Mouse (Mus musculus): Measurements from ENCODE around the gene Hoxb2. TPM values are rescaled to one million over a fixed set of nuclear protein-coding genes. Genes with fewer than 3 reads are reported as not detected.

Hoxb2 gene
- total RNA-seq, 4 experiments from 2014 or later: 0.38 to 0.80 (median 0.64) TPM

DNA sequence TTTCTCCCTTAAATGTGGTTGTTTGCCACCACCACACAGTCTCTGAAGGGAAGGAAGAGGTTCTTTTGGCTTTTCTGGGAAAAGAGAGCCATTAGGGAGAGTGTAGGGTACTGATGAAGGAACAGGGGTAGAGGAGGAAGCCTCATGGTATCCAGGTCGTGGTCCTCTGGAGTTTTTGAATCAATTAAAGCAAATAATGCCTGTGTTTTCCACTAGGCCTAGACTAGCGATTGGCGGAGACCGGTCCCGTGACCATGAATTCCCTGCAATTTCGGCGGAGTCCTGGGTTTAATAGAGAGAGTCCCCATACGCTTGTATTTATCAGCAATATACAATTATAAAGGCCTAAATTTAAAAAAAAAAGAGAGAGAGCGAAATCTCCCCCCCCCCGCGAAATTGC is 987 bp downstream of the Hoxb2 start:
- DNase-seq (ENCODE audit: low spot score): no peak

DNA sequence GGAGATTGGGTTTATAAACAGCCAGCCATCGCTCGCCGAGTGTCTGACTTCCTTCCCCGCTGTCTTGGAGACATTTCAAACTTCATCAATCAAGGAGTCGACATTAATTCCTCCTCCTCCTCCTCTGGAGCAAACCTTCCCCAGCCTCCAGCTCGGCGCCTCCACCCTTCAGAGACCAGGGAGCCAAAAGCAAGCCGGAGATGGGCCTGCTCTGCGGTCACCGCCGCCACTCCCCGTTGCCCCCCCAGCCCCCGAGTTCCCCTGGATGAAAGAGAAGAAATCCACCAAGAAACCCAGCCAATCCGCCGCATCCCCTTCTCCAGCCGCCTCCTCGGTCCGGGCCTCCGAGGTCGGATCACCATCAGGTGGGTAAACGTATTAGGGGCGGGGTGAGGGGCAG is 1.5 kb downstream of the Hoxb2 start:
- no peak for DNase-seq (ENCODE audit: low spot score)

DNA sequence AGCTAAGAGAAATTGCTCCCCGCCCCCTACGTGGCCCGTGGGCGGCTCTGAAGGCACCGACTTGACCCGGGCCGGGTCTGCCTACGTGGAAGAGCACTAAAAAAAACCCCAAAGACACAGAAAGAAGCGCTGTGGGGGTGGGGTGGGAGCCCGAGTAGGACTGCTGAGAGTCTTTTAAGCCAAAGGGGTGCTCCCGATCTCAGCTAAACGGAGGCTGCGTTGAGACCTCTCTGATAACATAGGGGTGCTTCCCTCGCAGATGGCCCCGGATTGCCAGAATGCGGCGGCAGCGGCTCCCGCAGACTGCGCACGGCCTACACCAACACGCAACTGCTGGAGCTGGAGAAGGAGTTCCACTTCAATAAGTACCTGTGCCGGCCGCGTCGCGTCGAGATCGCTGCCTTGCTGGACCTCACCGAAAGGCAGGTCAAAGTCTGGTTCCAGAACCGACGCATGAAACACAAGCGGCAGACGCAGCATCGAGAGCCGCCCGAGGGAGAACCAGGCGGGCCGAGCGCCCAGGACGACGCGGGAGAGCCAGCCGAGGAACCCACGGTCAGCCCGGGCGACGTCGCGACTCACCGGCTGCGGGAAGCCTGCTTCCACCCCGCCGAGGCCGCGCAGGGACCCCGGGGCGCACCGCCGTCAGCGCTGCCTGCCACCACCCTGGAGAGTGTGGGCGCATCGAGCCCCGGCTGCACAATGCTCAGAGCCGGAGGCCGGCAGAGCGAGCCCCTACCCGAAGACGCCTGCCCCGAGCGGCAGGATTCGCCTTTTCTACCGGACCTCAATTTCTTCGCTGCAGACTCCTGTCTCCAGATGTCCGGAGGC is 2.6 kb downstream of the Hoxb2 start:
- DNase-seq (ENCODE audit: low spot score): peak; percentile 16

DNA sequence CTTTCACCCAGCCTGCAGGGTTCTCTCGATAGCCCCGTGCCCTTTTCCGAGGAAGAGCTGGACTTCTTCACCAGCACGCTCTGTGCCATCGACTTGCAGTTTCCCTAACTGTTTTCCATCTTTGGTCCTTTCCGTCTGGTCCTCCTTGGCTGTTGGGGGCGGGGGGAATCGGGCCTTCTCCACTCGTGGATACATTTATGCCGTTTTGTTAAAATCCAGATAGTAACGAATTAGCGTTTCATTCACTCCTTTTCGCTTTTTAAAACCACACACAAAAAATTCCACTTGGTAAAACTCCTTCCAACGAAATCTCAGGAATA is 3.2 kb downstream of the Hoxb2 start:
- DNase-seq (ENCODE audit: low spot score): no peak

DNA sequence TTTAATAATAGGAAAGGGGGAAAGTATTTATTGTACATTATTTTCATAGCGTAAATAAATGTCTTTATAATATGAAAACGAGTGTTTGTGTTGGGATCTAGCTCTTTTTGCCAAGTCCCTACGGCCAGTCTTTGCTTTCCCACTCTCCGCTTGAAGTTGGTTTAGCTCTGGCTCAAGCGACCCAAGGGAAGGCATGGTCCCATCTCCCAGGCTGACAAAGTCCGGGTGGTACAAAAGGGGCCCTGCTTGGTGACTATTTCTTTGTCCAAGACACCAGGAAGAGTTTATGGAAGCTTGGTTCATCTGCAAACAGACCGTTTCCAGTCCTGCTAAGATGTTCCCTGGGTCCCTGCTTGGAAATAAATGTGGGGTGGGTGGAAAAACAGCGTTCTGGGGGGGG is 3.6 kb downstream of the Hoxb2 start:
- no peak for DNase-seq (ENCODE audit: low spot score)

DNA sequence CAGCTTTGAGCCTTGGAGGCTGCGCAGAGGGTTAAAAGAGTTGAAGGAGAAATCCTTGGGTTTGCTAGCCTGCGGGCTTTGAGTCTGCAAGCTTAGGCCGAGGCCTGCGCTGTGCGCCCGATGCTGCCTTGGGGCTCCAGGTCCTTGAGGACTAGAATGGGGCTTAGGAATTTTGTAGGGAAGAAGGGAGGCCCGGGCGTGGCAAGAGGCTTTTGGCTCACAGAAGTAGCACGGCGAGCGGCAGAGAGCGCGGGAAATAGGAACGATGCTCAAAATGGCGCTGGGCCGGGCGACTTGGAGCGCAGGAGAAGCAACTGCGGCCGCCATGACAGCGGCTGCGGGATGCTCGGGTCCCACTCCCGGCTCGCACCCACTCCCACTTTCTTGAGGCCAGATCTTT is 4.1 kb downstream of the Hoxb2 start:
- no peak for DNase-seq (ENCODE audit: low spot score)

DNA sequence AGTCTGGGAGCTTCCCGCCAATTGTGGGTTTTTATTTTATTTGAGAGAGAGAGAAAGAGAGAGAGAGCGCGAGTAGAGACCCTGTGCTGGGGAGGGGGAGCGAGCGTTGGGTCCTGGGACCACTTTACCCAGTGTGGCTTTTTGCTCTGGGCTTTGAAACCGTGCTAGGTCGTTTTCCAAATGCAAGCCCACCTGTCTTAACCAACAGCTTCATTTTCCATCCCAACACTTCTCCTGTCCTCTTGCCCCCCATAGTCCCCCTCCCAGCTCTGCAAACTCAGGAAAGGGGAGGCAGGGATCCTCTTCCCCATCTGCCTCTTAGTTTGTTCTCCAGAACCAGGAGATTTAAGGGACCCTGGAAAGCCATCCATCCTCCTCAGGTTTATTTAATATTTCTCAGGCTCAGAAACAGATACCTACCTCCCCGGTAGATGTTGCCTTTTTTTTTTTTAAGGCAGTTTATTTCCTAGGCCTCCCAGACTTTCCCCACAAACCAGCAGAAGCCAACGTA is 4.5 kb downstream of the Hoxb2 start:
- DNase-seq (ENCODE audit: low spot score): no peak

DNA sequence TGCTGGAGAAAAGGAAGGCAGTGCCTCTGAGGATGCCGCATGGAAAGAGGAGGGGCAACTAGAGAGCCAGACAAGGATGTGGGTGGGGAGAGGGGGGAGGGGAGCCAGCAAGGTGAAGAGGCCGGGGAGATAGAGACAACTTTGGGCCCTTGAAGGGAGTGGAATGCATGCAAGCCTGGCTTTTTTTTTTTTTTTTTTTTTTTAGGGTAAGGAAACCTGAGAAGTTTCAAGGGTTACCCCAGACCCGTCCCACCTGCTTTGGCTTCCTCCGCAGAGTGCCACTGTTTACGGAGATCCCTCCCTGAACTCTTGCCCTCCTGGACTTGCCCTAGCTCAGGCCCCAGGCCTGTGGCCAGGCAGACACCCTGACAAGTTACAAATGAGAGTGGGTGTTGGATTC is 13.5 kb downstream of the Hoxb2 start:
- DNase-seq (ENCODE audit: low spot score): no peak

DNA sequence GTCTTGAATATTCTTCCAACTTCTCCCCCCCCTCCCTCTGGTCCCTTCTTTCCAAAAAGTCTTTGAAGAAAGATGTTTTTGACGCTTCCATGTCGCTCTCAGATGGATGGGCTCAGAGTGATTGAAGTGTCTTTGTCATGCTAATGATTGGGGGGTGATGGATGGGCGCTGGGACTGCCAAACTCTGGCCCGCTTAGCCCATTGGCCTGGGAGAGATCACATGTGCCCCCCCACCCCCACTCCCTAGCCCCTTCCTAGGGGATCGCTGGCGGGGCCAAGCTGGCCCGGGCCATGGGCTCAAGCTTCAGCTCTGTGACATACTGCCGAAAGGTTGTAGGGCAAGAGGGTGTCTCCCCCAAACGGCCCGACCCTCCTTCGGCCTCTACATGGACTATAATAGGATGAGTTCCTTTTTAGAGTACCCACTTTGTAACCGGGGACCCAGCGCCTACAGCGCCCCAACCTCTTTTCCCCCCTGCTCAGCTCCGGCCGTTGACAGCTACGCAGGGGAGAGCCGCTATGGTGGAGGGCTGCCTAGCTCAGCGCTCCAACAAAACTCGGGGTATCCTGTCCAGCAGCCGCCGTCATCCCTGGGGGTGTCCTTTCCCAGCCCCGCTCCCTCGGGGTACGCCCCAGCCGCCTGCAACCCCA is 15.2 kb downstream of the Hoxb2 start, which contains the start of gene Hoxb1:
Gene Hoxb1, plus strand, starts transcription at position 312 of the 651 bp plus-strand sequence.
- DNase-seq (ENCODE audit: low spot score): no peak

DNA sequence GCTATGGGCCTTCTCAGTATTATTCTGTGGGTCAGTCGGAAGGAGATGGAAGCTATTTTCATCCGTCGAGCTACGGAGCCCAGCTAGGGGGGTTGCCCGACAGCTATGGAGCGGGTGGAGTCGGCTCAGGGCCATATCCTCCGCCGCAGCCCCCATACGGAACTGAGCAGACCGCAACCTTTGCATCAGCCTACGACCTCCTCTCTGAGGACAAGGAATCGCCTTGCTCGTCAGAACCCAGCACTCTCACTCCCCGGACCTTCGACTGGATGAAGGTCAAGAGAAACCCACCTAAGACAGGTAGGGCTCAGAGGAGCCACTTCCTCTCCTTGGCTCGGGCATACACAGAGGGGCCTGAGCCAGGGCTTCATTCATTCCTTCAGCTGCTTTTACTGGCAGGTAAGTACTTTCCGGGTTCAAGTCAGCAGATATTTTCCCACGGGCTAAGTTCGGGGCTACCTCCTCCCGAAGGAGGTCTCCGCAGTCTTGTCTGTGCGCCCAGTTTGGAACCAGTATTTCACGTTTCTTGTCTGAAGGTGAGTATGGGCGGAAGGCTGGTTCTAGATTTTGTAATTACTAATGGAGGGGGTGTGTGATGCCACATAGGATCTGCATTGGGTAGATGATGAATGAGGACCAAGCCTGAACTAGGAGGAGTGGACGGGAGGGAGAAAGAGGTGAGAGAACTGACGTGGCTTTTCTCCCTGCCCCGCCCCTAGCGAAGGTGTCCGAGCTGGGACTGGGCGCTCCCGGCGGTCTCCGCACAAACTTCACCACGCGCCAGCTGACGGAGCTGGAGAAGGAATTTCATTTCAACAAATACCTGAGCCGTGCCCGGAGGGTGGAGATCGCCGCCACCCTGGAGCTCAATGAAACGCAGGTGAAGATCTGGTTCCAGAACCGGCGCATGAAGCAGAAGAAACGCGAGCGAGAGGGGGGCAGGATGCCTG is 16.0 kb downstream of the Hoxb2 start:
- DNase-seq (ENCODE audit: low spot score): no peak

DNA sequence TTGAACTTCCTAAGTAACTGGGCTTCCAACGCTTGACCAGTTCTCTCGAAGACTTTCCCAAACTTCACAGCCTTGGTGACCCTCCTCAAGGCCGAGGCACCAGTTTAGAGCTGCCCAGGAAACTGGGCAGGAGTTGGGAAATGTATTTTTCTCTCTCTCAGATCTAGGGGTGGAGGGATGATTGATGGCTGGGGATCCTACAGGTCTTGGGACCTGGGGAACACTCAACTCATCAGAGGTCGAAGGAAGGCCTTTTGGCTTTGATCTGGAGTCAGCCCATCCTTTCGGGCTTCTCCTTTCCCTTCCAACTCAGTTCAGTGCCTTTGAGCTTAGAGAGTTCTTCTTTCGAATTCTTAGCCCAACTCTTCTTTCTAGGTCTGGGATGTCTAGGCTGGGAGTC is 16.8 kb downstream of the Hoxb2 start:
- DNase-seq (ENCODE audit: low spot score): no peak

DNA sequence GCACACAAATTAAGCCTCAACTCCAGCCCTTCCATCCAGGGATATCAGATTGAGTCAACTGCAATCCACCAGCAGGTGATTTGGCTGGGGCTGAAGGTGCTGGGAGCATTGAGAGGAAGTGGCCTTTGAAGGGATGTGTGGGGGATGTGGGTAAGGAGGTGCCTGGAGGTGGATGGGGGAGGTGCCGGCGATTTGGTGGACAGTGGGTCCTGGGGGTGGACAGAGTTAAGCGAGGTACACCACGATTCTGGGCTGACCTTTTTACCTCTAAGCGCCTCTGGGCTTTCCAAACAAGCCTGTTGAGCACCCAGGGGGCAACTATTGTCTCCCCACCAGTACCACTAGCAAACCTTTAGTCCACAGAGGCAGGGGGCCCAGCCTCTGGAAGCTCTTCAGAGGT is 18.4 kb downstream of the Hoxb2 start:
- no peak for DNase-seq (ENCODE audit: low spot score)

DNA sequence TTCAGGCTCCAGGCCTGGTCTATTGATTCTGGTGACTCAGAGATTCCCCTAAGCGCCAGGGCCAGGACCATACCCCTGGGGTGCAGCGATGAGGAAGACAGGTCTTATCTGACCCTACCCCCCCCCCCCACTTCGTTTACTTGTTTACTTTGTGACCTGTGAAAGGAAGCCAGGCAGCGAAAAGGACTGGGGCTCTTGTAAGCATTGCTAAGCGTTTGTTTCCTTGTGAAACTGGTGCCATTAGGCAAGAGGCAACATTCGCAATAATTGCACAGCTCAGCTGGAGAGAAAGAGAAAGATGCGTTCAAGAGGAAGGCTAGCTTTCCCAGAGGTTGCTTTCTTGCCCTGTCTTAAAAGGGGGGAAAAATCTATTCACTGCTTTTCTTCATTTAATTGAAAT is 18.8 kb downstream of the Hoxb2 start:
- no peak for DNase-seq (ENCODE audit: low spot score)

DNA sequence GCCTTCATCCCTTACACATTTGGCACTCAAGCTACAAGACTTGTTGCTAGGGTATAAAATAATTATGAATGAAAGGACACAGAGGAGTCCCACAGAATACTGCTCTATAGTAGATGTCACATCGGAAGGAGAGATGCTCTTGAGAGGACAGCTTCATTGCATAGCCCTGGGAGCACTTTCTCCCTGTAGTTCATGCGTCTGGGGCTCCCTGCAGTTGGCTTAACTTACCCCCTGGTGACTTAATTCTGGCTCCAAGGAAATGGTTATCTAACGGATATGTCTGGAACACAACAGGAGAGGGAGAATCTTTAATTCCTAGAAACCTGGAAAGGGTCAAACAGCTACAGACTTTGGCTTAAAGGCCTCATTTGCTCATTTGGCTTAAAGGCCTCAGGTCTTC is 21.4 kb downstream of the Hoxb2 start:
- no peak for DNase-seq (ENCODE audit: low spot score)

DNA sequence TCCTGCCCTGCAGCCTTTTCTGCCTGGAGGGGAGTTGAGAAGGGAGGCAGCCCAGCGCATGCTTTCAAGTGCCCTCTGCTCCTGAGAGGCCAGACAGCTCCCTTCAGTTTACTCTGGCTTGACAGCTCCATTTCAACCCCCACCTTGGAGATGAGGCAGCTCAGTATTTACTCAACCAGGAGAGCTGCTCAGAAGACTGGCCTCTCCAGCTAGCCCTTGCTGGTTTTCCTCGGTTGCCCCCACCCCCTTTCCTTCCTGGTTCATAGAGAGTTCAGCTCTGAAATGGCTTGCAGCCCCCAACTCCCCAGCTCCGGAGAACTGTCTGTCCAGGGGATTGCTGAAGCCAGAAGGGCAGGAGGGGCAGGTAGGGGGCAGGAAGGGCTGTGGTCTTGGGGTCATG is 22.2 kb downstream of the Hoxb2 start:
- no peak for DNase-seq (ENCODE audit: low spot score)

DNA sequence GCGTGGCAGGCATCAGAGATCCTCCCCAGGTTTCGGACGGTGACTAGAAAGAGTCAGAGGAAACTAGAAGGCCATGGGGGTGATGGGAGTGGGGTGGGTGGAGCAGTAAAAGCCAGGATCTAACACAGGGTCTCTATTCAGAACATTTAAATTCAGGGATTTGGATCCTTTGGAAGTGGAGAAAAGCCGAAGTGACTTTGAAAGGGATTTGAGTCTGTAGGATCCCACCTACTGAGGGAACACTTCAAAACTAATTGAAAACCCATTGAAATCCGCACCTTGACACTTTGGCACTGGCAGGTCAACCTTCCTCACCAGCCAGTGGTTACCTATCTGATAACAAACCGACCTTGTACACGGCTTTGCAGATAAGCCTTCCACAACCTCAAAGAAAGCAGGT is 24.5 kb downstream of the Hoxb2 start:
- no peak for DNase-seq (ENCODE audit: low spot score)

DNA sequence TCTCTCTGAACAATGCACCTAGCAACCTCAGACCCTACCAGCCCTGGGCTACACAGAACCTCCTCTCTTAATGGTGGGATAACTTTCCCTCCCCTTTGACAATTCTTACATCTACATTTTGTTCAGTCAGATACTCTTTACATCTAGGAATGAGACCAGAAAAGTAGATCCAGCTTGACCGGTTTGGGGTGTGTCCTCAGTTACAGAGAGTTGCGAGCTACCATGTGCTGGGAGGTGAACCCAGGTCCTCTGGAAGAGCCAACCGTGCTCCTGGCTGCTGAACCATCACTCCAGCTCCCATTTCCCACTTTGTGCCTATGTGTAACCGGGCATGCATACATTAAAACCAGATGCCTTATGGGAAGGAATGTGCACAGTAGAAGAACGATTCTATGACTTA is 33.1 kb downstream of the Hoxb2 start:
- no peak for DNase-seq (ENCODE audit: low spot score)

DNA sequence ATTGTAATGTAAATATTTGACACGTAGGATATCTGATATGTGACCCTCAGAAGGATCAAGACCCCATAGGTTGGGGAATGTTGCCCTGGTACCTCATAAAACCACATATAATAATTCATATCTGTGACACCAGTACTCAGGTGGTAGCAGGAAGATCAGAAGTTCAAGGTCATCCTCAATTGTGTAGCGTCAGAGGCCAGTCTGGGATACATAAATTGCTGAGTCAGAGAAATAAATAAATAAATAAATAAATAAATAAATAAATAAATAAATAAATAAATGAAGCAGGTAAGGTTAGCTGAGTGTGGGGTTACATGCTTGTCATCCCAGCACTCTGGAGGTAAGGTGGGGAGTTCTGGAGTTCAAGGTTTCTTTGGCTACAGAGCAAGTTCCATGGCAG is 37.3 kb downstream of the Hoxb2 start:
- DNase-seq (ENCODE audit: low spot score): no peak

DNA sequence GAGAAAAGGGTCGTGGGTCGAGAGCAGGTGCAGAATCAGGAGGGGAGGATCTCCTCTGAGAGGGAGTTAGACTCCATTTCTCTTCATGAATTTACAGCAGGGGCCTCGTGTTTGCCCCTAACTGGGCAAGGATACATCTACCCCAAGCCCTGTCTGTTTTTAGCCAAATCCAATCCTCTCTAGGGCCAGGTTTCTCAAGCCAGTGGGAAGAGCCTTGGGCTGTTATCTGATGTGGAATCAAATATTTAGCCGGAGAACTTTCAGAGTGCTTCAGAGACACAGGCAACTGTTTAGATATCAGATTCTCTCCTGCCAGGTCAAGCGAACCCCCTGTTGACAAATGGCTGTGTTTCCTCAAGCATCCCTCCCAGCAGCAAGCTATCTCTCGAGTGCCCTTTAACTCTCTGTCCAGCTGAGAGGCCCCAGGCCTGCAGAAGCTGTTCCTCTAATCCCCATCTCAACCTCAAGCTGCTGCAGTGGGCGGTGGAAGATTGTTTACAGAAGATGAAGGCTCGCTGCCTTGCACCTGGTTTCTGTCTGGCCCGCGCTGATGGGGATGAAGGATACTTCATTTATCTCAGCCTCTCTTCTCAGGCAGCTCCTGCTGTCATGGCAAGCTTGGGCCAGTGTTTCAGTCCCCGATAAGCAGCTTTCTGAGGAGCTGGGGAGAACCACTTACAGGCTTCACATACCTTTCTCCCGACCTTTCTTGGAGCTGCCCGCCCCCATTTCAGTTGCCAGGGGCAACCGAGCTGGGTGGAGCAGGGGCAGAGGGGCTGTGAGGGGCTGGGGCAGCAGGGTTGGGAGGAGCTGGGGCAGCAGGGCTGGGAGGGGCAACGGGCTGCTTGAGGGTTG is 46.7 kb downstream of the Hoxb2 start:
- DNase-seq (ENCODE audit: low spot score): no peak

DNA sequence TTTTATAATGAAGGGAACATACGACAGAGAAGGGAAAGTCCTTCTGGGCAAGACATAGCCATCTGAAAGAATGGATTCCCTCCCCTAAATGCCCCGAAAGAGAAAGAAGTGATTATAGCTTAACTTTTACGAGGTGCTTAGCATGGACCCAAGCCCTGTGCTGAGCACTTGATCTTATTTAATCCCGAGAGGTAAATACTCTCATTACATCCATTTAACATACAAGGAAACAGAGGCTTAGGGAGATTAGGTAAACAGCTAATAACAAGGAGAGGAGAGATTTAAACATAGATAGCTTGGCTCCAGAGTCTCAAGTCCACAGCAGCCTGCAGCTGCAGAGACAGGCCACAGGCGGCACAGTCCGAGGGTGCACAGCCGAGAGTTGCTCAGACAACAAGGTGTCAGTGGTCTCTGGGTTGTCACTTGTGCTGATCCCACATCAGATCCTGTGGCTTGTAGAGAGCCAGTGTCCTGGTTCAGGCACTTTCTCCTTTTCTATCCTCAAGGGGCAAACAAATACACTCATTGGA is 47.5 kb downstream of the Hoxb2 start:
- DNase-seq (ENCODE audit: low spot score): no peak

DNA sequence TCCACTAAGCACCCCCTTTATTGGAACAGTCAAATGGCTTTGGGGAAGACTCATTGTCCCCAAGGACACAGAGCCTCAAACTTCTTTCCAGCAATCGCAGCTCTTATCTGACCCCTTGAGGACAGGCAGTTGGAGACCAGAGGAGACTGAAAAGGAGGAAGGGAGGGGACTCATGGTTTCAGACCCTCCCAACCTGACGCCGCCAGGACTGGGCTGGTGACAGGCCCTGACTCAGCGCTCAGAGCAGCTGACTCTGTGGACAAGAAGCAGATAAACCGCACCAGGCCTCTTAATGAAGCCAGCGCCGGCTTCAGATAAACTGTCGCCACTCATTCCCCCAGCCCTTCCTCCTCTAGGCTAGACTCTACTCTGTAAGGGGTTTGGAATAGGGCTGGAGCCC is 49.6 kb downstream of the Hoxb2 start:
- DNase-seq (ENCODE audit: low spot score): no peak

All from heart, adult 8-10 months (tissue).